Mouse (Mus musculus) MEL (cell line): ENCODE measurements at regions not wholly inside any gene's neighbourhood (a gene's known extent, or its start where the extent isn't known, plus 50 kb on each side); places are given as distances from the start of the nearest gene placed in this dataset.

ENCODE experiments used
- E2F4 ChIP-seq: IDR thresholded peaks from 2 replicates; pipeline ENCODE4 v1.6.1; 2011; ENCODE audit warnings: low read depth, low read length, improper control_type of control experiment, borderline replicate concordance
- EP300 ChIP-seq, 2 experiments: IDR thresholded peaks; 2 replicates each; pipeline ENCODE4 v1.6.1; 2011; ENCODE audit warnings: improper control_type of control experiment in 2 of 2, low read length in 2 of 2, low read depth in 1 of 2, mild to moderate bottlenecking in 1 of 2
- HCFC1 ChIP-seq: IDR thresholded peaks from 2 replicates; pipeline ENCODE4 v1.6.1; 2012; ENCODE audit warnings: low read depth, mild to moderate bottlenecking, inconsistent platforms, low read length, improper control_type of control experiment, moderate library complexity

- TF ChIP-seq E2F4 (no peak), HCFC1 (no peak), EP300 (IDR thresholded peaks at IDR 0.05; ENCODE audit: low read depth in 1 of 2, low read length in 2 of 2) (no peak)
These were observed 460.1 kb downstream of the Meis1 start for GRCm38 (mm10) chr11:18558665-18559064.
